Mouse (Mus musculus): ENCODE results near the gene Gm21981. TPM values are rescaled to one million over a fixed set of nuclear protein-coding genes. Genes with fewer than 3 reads are reported as not detected.

The Gm21981 gene
- polyA plus RNA-seq (2017; shearing (Covaris generic)): not detected

DNA sequence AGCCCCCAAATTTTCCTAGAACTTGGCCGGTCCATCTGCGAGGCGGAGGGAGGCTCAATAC lies at the start of gene Gm21981:
Gm21981 (minus strand) TSS at position 14 of the 61 bp plus-strand sequence.

DNA sequence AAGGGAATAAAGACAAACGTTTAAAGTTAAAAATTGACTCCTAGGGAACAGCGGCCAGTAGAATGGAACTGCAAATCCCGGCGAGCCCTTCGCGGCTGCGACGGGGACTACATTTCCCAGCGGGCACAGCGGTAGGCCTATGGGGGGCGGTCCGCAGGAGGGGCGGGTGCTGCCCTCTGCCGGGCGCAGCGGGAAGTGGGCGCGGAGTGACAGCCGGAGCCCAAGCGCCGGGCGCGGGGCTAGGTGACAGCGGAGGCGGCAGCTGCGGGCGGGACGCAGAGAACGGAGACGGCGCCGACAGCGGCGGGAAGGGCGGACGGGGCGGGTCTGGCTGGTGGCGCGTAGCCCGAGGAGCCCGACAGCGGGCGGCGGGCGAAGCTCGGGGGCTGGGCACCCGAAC lies 42.6 kb upstream of the Gm21981 start, which contains the start of gene Tfeb:
Tfeb (plus strand) TSS at position 175 of the 400 bp plus-strand sequence.

DNA sequence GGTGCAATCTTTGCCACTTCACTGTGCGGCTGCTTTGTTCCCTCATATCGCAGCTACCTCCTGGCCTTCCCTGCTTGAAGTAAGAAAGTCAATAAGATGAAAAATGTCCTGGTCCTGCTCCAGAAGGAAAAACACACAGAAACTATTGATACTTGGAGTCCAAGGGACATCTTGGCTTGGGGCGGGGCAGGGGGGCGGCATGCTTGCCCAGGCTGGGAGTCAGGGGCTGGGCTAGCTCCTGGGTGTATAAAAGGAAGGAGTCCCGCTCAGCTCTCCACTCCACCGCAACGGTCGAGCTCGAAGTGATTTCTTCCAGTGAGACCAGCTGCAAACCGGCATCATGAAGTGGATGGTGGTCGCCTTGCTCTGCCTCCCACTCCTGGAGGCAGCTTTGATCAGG lies 32.3 kb upstream of the Gm21981 start, which contains the start of gene Pgc:
Pgc (plus strand) TSS at position 277 of the 400 bp plus-strand sequence.

DNA sequence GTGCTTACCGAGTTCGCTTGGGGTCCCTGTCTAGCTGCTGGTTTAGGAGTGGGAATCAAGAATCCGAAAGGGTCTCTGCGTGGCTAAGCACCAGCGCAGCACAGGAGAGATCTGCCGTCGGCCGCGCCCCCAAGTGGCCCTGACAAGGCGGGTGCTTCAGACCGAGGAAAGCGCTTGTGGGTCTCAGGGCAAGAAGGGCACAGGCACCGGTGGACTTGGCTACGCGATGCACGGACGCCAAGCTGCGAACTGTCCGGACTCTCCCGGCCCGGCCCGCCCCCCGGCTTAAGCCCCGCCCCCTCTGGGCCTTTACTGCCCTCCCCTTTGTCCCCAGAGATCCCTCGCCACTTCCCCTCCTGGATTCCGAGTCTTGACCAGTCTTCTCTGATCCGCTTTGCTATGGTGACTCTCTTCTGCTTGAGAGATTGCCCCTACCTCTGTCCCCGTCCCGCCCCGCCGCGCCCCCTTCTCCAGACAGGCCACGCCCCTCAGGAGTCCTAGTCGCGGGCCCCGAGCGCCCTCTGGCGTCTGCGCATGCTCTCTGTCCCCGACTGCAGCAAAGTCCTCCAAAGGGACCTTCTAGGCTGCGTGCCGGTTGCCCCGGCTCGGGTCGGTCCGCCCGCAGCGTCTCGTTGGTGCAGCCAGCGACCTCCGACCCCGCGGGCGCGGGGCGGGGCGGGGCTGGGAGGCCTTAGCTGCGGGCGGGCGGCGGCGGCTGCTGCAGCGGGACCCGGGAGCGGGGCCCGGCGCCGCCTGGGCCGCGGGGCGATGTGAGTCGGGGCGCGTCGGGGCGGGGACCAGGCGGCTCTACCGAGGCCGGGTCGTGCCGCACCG lies 465 bp upstream of the Gm21981 start, which contains the start of gene Prickle4:
Prickle4 (minus strand) TSS at position 234 of the 834 bp plus-strand sequence.

DNA sequence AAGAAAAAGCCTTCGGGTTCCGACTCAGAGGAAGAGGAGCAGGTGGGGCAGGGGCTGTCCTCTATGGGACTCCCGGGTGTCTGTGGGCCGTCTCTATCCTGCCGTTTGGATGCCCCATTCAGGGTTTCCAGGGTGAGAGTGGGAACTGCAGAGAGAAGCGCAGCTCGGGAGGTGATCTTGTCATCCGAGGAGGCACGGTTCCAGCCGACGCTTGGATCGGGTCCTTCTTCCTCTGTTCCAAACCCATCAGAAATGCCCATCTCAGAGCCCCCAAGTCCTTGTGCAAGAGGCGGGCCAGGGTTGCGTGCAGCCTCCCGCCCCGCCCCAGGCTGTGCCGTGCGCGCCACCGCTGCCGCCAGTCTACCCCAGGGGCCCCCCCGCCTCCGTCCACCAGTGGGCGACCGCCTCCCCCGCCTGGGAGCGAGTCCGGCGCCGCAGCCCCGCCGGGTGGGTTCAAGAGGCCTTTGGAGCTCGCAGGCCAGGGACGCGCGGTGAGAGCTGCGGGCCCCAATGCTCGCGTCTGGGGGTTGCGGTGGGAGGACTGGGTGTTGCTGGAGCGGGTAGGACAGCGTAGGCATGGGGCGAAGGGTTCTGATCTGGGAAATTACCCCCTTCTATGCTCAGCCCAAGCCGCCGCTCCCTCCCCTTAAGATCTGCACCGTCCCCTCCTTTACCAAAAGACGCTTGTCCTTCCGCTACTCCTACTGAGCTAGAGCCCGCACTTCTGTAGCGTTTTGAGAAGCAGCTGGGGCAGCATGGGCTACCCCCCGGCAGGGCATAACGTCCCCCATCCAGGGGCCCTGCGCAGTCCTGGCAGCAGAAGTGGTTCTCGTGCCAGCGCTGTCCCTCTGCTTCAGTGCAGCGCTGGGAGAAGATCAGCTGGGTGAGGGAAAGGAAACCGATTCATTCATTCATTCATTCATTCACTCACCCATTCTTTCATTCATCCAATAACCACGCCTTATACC lies 5.4 kb downstream of the Gm21981 start, which contains the start of gene Frs3:
Frs3 (plus strand) TSS at position 423 of the 968 bp plus-strand sequence.

DNA sequence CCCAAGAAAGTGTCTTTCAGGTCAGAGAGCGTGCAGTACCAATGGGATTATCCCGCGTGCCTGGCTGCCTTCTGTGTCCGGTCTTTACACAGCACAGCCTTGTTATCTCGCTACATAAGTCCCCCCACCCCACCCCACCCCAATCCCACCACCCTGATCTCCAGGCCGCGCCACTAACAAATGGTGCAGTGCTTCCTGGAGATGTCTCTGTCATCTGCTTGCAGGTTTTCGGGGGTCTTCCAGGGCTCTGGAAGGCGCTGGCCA lies 6.0 kb downstream of the Gm21981 start, which contains the start of gene Tomm6:
Tomm6 (minus strand) TSS at position 43 of the 264 bp plus-strand sequence.

Other genes starting within 250 kb of the Gm21981 start
- gene Taf8, start 192.2 kb downstream of the Gm21981 start, polyA plus RNA-seq (2017; shearing (Covaris generic)): 56.7 TPM
- gene Ccnd3, start 189.4 kb downstream of the Gm21981 start, polyA plus RNA-seq (2017; shearing (Covaris generic)): 273 TPM
- 19.4 TPM for gene Bysl, start 83.0 kb downstream of the Gm21981 start, polyA plus RNA-seq (2017; shearing (Covaris generic))
- gene Med20, start 82.9 kb downstream of the Gm21981 start, polyA plus RNA-seq (2017; shearing (Covaris generic)): 44.2 TPM
- 0.75 TPM for gene Gm20517, start 82.9 kb downstream of the Gm21981 start, polyA plus RNA-seq (2017; shearing (Covaris generic))
- 0.32 TPM for gene Usp49, start 63.8 kb downstream of the Gm21981 start, polyA plus RNA-seq (2017; shearing (Covaris generic))
- 274 TPM for gene Tomm6, start 6.1 kb downstream of the Gm21981 start, polyA plus RNA-seq (2017; shearing (Covaris generic))
- 0.16 TPM for gene Frs3, start 5.4 kb downstream of the Gm21981 start, polyA plus RNA-seq (2017; shearing (Covaris generic))
- gene Prickle4, start 281 bp upstream of the Gm21981 start, polyA plus RNA-seq (2017; shearing (Covaris generic)): not detected
- gene Pgc, start 32.4 kb upstream of the Gm21981 start, polyA plus RNA-seq (2017; shearing (Covaris generic)): not detected
- 15.9 TPM for gene Tfeb, start 42.6 kb upstream of the Gm21981 start, polyA plus RNA-seq (2017; shearing (Covaris generic))
- not detected for gene Mdfi, start 140.2 kb upstream of the Gm21981 start, polyA plus RNA-seq (2017; shearing (Covaris generic))
- 9.6 TPM for gene Foxp4, start 230.2 kb upstream of the Gm21981 start, polyA plus RNA-seq (2017; shearing (Covaris generic))

Data from activated CD4-positive, CD25-positive, alpha-beta regulatory T cell, adult 9 weeks (primary cell).